Mouse (Mus musculus): Measurements from ENCODE around the gene Ccni. TPM values are rescaled to one million over a fixed set of nuclear protein-coding genes. Genes with fewer than 3 reads are reported as not detected.

Gene Ccni
- polyA plus RNA-seq, 2 experiments, result 21.7 to 39.3 TPM

GRCm38 (mm10) chr5:93205371-93206108 lies 755 bp downstream of the Ccni start:
- H3K36me3 ChIP-seq (replicated peaks; ENCODE audit: control insufficient read depth, insufficient read depth, low read depth), result peaks cover 5% of the 10 kb centered on the region
- under 1% methylated on average over 53 of the region's 63 CpGs for WGBS (ENCODE audit: insufficient replicate concordance)
- TF ChIP-seq CTCF (IDR thresholded peaks at IDR 0.05; ENCODE audit: low read depth) (no peak), EP300 (IDR thresholded peaks at IDR 0.05; ENCODE audit: low read depth) (no peak)
- H3K4me1 ChIP-seq (replicated peaks; ENCODE audit: control insufficient read depth in 2 of 2, insufficient read depth in 2 of 2, low read length in 1 of 2), result peaks cover 6 to 10% of the 10 kb centered on the region in 2 experiments
- H3K4me3 ChIP-seq (ENCODE audit: insufficient read depth in 1 of 2, low read depth in 2 of 2, low read length in 2 of 2), result peak overlapping the region; percentile 68 to 99
- H3K4me2 ChIP-seq (ENCODE audit: low read depth), result peak overlapping the region; percentile 80
- H3K9ac ChIP-seq (replicated peaks), result peak overlapping the region; percentile 88
- peak overlapping the region; percentile 77 for H3K27ac ChIP-seq
- DNase-seq (ENCODE audit: low read depth in 3 of 3, low spot score in 3 of 3) (peak; percentile 39 to 46 (median 44)), ATAC-seq (ENCODE audit: insufficient read depth) (peak; percentile 68)
- no peaks in the 10 kb centered on the region for H3K9me3 ChIP-seq (ENCODE audit: control insufficient read depth, low read length)
- H3K27me3 ChIP-seq (ENCODE audit: control insufficient read depth, insufficient read depth, low read length), result no peaks in the 10 kb centered on the region

GRCm38 (mm10) chr5:93201181-93201580 lies 5.1 kb downstream of the Ccni start:
- TF ChIP-seq EP300 (IDR thresholded peaks at IDR 0.05; ENCODE audit: low read depth), result no peak
- no peak for TF ChIP-seq CTCF (IDR thresholded peaks at IDR 0.05; ENCODE audit: low read depth)
- Histone ChIP-seq H3K36me3 (replicated peaks; ENCODE audit: control insufficient read depth, insufficient read depth, low read depth) (peaks cover 22% of the 10 kb centered on the region), H3K4me3 (ENCODE audit: insufficient read depth in 1 of 2, low read depth in 2 of 2, low read length in 2 of 2) (no peak overlapping the region), H3K27ac (no peak overlapping the region), H3K9ac (replicated peaks) (no peak overlapping the region), H3K4me2 (ENCODE audit: low read depth) (no peak overlapping the region), H3K9me3 (ENCODE audit: control insufficient read depth, low read length) (no peaks in the 10 kb centered on the region), H3K4me1 (replicated peaks; ENCODE audit: control insufficient read depth in 2 of 2, insufficient read depth in 2 of 2, low read length in 1 of 2) (peaks cover 0 to 6% of the 10 kb centered on the region in 2 experiments; a peak in 3 of 4 replicates), H3K27me3 (ENCODE audit: control insufficient read depth, insufficient read depth, low read length) (no peaks in the 10 kb centered on the region)
- ATAC-seq (ENCODE audit: insufficient read depth) (no peak), DNase-seq (ENCODE audit: low read depth in 3 of 3, low spot score in 3 of 3) (no peak)
- 88% methylated on average over 1 of the region's 1 CpGs for WGBS (ENCODE audit: insufficient replicate concordance)

- DNase-seq (ENCODE audit: low read depth in 3 of 3, low spot score in 3 of 3) (no peak), ATAC-seq (ENCODE audit: insufficient read depth) (no peak)
- H3K27me3 ChIP-seq (ENCODE audit: control insufficient read depth, insufficient read depth, low read length), result no peaks in the 10 kb centered on the region
- no peak overlapping the region for H3K9ac ChIP-seq (replicated peaks)
- H3K4me3 ChIP-seq (ENCODE audit: insufficient read depth in 1 of 2, low read depth in 2 of 2, low read length in 2 of 2), result no peak overlapping the region
- no peaks in the 10 kb centered on the region for H3K4me1 ChIP-seq (replicated peaks; ENCODE audit: control insufficient read depth in 2 of 2, insufficient read depth in 2 of 2, low read length in 1 of 2)
- no peaks in the 10 kb centered on the region for H3K9me3 ChIP-seq (ENCODE audit: control insufficient read depth, low read length)
- peaks cover 22% of the 10 kb centered on the region for H3K36me3 ChIP-seq (replicated peaks; ENCODE audit: control insufficient read depth, insufficient read depth, low read depth)
- no peak overlapping the region for H3K27ac ChIP-seq
- H3K4me2 ChIP-seq (ENCODE audit: low read depth), result no peak overlapping the region
- no peak for TF ChIP-seq CTCF (IDR thresholded peaks at IDR 0.05; ENCODE audit: low read depth)
- no peak for TF ChIP-seq EP300 (IDR thresholded peaks at IDR 0.05; ENCODE audit: low read depth)
- WGBS (ENCODE audit: insufficient replicate concordance), result 69% methylated on average over 3 of the region's 3 CpGs
Measured at GRCm38 (mm10) chr5:93198232-93198631, 8.1 kb downstream of the Ccni start.

- Histone ChIP-seq H3K4me3 (ENCODE audit: insufficient read depth in 1 of 2, low read depth in 2 of 2, low read length in 2 of 2) (no peak overlapping the region), H3K27me3 (ENCODE audit: control insufficient read depth, insufficient read depth, low read length) (no peaks in the 10 kb centered on the region), H3K4me2 (ENCODE audit: low read depth) (no peak overlapping the region), H3K9me3 (ENCODE audit: control insufficient read depth, low read length) (no peaks in the 10 kb centered on the region), H3K9ac (replicated peaks) (no peak overlapping the region), H3K4me1 (replicated peaks; ENCODE audit: control insufficient read depth in 2 of 2, insufficient read depth in 2 of 2, low read length in 1 of 2) (no peaks in the 10 kb centered on the region), H3K27ac (no peak overlapping the region), H3K36me3 (replicated peaks; ENCODE audit: control insufficient read depth, insufficient read depth, low read depth) (peaks cover 32% of the 10 kb centered on the region)
- no peak for DNase-seq (ENCODE audit: low read depth in 3 of 3, low spot score in 3 of 3)
- WGBS (ENCODE audit: insufficient replicate concordance), result 89% methylated on average over 5 of the region's 5 CpGs
- no peak for ATAC-seq (ENCODE audit: insufficient read depth)
- TF ChIP-seq EP300 (IDR thresholded peaks at IDR 0.05; ENCODE audit: low read depth) (no peak), CTCF (IDR thresholded peaks at IDR 0.05; ENCODE audit: low read depth) (no peak)
Measured at GRCm38 (mm10) chr5:93190428-93190827, 15.9 kb downstream of the Ccni start.

- Histone ChIP-seq H3K4me3 (ENCODE audit: insufficient read depth in 1 of 2, low read depth in 2 of 2, low read length in 2 of 2) (no peak overlapping the region), H3K4me2 (ENCODE audit: low read depth) (no peak overlapping the region), H3K4me1 (replicated peaks; ENCODE audit: control insufficient read depth in 2 of 2, insufficient read depth in 2 of 2, low read length in 1 of 2) (no peaks in the 10 kb centered on the region), H3K9ac (replicated peaks) (no peak overlapping the region), H3K27me3 (ENCODE audit: control insufficient read depth, insufficient read depth, low read length) (no peaks in the 10 kb centered on the region), H3K36me3 (replicated peaks; ENCODE audit: control insufficient read depth, insufficient read depth, low read depth) (peaks cover 34% of the 10 kb centered on the region), H3K9me3 (ENCODE audit: control insufficient read depth, low read length) (no peaks in the 10 kb centered on the region), H3K27ac (no peak overlapping the region)
- no peak for TF ChIP-seq EP300 (IDR thresholded peaks at IDR 0.05; ENCODE audit: low read depth)
- TF ChIP-seq CTCF (IDR thresholded peaks at IDR 0.05; ENCODE audit: low read depth), result no peak
- no peak for ATAC-seq (ENCODE audit: insufficient read depth)
- 76% methylated on average over 3 of the region's 3 CpGs for WGBS (ENCODE audit: insufficient replicate concordance)
- no peak for DNase-seq (ENCODE audit: low read depth in 3 of 3, low spot score in 3 of 3)
Measured at GRCm38 (mm10) chr5:93189607-93190006, 16.7 kb downstream of the Ccni start.

Measured in liver, embryonic 14.5 days (tissue).